Mouse (Mus musculus) liver, adult (tissue): ENCODE results near the gene Itprip.

ENCODE experiments used
- GATA4 ChIP-seq: IDR thresholded peaks from 2 replicates; pipeline ENCODE4 v1.6.1; 2014; ENCODE audit warnings: mild to moderate bottlenecking, low read length; ENCODE audit not compliant: insufficient replicate concordance

Gene Itprip

GRCm38 (mm10) chr19:47903679-47904078 lies 15.4 kb downstream of the Itprip start:
- TF ChIP-seq GATA4 = no peak

GRCm38 (mm10) chr19:47902316-47903201 lies 16.5 kb downstream of the Itprip start:
- TF ChIP-seq GATA4 = no peak

DNA sequence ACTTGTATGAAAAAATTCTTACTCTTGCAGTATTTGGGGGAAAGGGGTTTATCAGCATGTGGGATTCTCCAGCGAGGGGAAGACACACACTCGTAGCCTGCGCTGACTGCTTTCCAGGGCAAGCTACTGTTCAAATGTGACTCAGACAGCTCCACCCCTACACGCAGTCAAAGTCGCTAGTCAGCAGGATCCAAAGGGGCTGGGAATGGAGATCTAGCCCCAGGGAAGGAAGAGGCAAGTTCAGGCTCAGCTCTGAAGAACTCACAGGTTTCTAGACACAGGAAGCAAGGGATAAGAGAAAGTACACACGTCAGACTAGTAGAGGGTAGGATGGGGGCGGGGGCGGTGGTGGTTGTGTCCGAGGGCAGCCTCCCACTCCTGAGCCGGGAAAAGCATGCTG lies 18.5 kb downstream of the Itprip start:
- no peak for TF ChIP-seq GATA4

GRCm38 (mm10) chr19:47900012-47900411 lies 19.1 kb downstream of the Itprip start:
- no peak for TF ChIP-seq GATA4

DNA sequence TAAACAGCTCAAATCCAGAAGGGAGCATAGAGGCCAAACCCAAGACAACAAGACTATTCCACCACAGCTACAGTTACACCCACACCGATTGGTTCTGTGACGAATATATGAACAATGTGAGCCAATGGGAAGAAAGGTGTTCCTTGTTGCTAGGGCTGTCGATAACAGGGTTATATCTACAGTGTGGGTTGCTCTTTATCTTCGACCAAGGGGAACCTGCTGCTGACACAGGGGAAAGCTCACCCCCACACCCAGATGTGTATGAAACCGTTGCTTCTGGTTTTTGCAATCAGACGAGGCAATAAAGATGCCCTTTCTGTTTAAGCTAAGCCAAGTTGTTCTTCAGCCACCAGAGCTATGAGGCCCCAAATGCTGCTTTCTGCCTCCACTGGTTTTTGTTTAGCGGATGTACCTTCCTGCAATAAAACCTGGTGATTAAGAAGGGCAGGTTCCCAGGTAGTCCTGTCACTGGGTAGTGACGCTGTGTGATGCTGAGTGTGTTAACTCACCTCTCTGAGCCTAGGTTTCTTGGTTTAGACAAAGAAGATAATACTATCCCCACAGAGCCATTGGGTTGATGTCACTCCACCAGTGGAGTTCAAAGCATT lies 20.5 kb downstream of the Itprip start:
- TF ChIP-seq GATA4 = no peak

GRCm38 (mm10) chr19:47893092-47893491 lies 26.0 kb downstream of the Itprip start:
- TF ChIP-seq GATA4 = no peak

GRCm38 (mm10) chr19:47891562-47892312 lies 27.4 kb downstream of the Itprip start:
- no peak for TF ChIP-seq GATA4

GRCm38 (mm10) chr19:47890489-47891130 lies 28.5 kb downstream of the Itprip start:
- no peak for TF ChIP-seq GATA4

- no peak for TF ChIP-seq GATA4
Observed at GRCm38 (mm10) chr19:47888037-47888436, 31.1 kb downstream of the Itprip start.

GRCm38 (mm10) chr19:47887417-47887816 lies 31.7 kb downstream of the Itprip start:
- no peak for TF ChIP-seq GATA4

DNA sequence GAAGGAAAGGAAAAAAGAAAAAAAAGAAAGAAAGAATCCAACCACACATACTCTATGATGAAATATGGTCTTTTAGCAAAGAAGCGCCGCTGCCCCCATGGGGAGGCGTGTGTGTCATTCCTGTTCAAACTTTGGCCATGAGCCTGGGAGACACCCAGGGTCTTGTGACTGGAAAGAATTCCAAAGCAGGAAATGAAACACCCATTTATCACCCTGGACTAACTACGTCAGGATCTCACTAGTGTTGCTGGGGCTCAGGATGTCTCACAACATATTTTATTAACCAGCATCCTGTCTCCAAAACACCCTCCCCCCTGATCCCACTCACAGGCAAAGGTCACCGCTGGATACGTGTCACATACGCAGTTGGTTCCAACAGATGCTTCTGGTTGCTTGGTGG lies 32.5 kb downstream of the Itprip start:
- TF ChIP-seq GATA4 = no peak

DNA sequence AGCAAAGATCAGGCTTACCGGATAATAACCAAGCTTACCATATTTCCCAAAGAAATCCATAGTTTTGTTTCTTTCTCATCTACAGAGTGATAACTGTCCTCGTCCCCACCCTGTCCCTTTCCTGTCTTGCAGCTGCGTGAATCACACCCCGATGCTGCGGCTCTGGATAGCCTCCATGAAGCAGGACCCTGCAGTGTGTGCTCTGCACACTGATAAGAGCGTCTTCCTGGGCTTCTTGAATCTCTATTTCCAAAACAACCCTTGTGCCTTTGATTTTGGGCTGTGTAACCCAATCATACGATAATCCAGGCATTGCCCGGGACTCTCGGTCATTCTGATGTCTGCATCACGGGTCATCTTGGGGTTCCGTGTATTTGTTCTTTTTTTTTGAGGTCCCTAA lies 33.2 kb downstream of the Itprip start:
- peak; percentile 56; the same call in 1 of the 2 replicates for TF ChIP-seq GATA4

GRCm38 (mm10) chr19:47885191-47885743 lies 33.8 kb downstream of the Itprip start:
- no peak for TF ChIP-seq GATA4

DNA sequence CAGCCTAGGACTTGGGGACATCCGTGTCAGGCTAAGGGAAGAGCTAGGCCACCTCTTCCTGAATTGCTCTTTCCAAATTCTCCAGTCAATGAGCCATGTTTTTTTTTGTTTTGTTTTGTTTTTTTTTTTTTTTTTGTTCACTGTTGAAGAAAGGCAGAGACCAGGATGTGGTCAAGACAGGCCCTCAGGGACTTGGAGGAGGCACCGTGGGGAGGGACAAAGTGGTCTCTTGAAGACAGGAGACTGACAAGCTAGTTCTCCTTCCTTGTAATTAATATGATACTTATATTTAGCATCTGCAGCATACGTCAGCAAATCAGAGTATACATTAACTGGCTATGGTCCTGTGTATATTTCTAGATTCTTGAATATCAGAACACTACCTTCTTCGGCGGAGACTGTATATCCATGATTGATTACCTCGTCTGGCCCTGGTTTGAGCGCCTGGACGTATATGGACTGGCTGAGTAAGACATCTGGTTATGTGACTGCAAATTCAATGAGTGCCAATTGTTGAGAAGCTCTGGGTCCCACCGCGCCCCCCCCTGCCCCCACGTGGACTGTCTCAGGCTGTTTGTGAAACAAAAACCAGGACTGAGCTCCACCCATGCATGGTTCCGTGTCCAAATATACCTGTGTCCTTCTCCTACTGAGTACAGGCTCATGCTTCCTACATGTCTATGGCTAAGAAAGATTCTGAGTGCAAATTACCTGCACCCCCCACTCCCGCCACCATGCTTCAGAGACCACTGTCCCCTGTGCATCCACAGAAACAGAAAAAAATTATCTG lies 34.6 kb downstream of the Itprip start:
- no peak for TF ChIP-seq GATA4
